Comparison of ENCODE assay signal across 20 mouse cellular contexts in the genomic region with DNA sequence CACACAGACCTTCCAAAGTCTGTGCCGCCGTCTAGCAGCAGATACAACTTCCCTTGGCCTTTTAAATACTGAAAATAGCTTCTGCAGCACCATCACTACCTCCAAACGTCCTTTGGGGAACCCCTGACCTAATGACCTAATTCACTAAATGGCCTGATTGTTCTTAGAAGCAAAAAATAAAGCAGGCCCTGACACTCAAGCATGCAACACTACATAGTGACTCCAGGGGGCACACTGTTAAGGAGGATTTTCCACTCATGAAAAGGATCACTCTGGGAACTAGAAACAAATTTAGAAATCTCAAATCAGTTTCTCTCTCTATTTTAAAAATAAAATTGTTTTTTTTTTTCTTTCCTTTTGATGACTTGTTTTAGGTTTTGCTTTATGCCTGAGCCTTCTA. TPM values are rescaled to one million over a fixed set of nuclear protein-coding genes. Genes with fewer than 3 reads are reported as not detected.
A peak's percentile ranks its signal among the peaks of the same experiment; 100 is the strongest.
DNase-seq lines count a peak whose midpoint lies in the region; ATAC-seq and TF ChIP-seq lines count a peak whose summit lies in the region.
"Had no signal": no experiment of that assay in that cellular context is flagged by ENCODE, and none has a peak within 500 bp of the region (broad histone marks: within the 10 kb centered on the region; RNA-seq: fewer than 3 reads in every experiment).

No protein-coding gene starts in this region.

- TF ChIP-seq POLR2A in CH12.LX (IDR thresholded peaks at IDR 0.05; ENCODE audit: low read depth, low read length), result no peak

- peak; percentile 55 for TF ChIP-seq CTCF in left cerebral cortex, adult 2 months (IDR thresholded peaks at IDR 0.05)
- TF ChIP-seq CTCF in CH12.LX (conservative IDR thresholded peaks at IDR 0.05 in 1 of 2, IDR thresholded peaks at IDR 0.05 in 1 of 2; ENCODE audit: low read depth in 2 of 2, low read length in 2 of 2), result peak; percentile 7 to 54; a peak in 2 of 4 replicates

- H3K9ac ChIP-seq in embryonic facial prominence, embryonic 11.5 days (replicated peaks; ENCODE audit: low read length), result no peak overlapping the region
- H3K9ac ChIP-seq in CH12.LX (ENCODE audit: insufficient read depth, low read depth), result no peak overlapping the region
- H3K9ac ChIP-seq: embryonic facial prominence, embryonic 15.5 days; heart, embryonic 15.5 days; hindbrain, embryonic 14.5 days; liver, embryonic 13.5 days; midbrain, embryonic 15.5 days had no signal

- H3K36me3 ChIP-seq in embryonic facial prominence, embryonic 11.5 days (replicated peaks; ENCODE audit: control insufficient read depth, insufficient read depth, low read depth, low read length), result peaks cover 36% of the 10 kb centered on the region
- peaks cover 99% of the 10 kb centered on the region for H3K36me3 ChIP-seq in embryonic facial prominence, embryonic 10.5 days (replicated peaks)
- peaks cover 68 to 83% of the 10 kb centered on the region in 2 experiments for H3K36me3 ChIP-seq in CH12.LX (replicated peaks in 1 of 2; ENCODE audit: control insufficient read depth in 1 of 2, insufficient read depth in 1 of 2, low read length in 1 of 2)

- TF ChIP-seq EP300 in CH12.LX (IDR thresholded peaks at IDR 0.05; ENCODE audit: low read length), result no peak

- no peaks in the 10 kb centered on the region for H3K4me1 ChIP-seq in embryonic facial prominence, embryonic 11.5 days (ENCODE audit: control insufficient read depth, insufficient read depth, low read length)
- no peaks in the 10 kb centered on the region for H3K4me1 ChIP-seq in embryonic facial prominence, embryonic 10.5 days
- H3K4me1 ChIP-seq in CH12.LX (ENCODE audit: control insufficient read depth in 1 of 2, insufficient read depth in 2 of 2), result peaks cover 0 to 54% of the 10 kb centered on the region in 2 experiments; a peak in 3 of 4 replicates
- H3K4me1 ChIP-seq: midbrain, embryonic 15.5 days had no signal

- H3K27me3 ChIP-seq in embryonic facial prominence, embryonic 11.5 days (ENCODE audit: control insufficient read depth, insufficient read depth, low read length), result no peaks in the 10 kb centered on the region
- H3K27me3 ChIP-seq in embryonic facial prominence, embryonic 10.5 days (replicated peaks; ENCODE audit: low read depth, poor library complexity, severe bottlenecking), result no peaks in the 10 kb centered on the region
- H3K27me3 ChIP-seq in CH12.LX (replicated peaks), result no peaks in the 10 kb centered on the region
- H3K27me3 ChIP-seq: embryonic facial prominence, embryonic 15.5 days; heart, embryonic 15.5 days; liver, embryonic 13.5 days; midbrain, embryonic 15.5 days; Patski had no signal

- DNase-seq in embryonic facial prominence, embryonic 11.5 days (ENCODE audit: low spot score), result peak; percentile 27
- DNase-seq in embryonic facial prominence, embryonic 10.5 days (ENCODE audit: low spot score), result no peak
- no peak for DNase-seq in left cerebral cortex, adult 2 months (ENCODE audit: extremely low spot score in 1 of 2, low spot score in 2 of 2)
- no peak for DNase-seq in left cerebral cortex, postnatal 25 days (ENCODE audit: low spot score in 2 of 2)
- DNase-seq in CH12.LX (ENCODE audit: extremely low read depth), result no peak
- peak; percentile 39 for DNase-seq in naive thymus-derived CD4-positive, alpha-beta T cell, adult 2 months (ENCODE audit: low read depth)
- no peak for DNase-seq in urinary bladder, postnatal 25 days (ENCODE audit: low spot score)
- no peak for DNase-seq in ovary, postnatal 14 days (ENCODE audit: low spot score)
- DNase-seq: cerebellum, postnatal 10 days; kidney, adult 8-10 months; liver, embryonic 13.5 days; right cerebral cortex, adult 18-20 months; spleen, adult 18-20 months; thymus, postnatal 4 days had no signal

- no peak for ATAC-seq in embryonic facial prominence, embryonic 11.5 days (replicated peaks; ENCODE audit: insufficient number of reproducible peaks, low FRiP score, low TSS enrichment, low read depth)
- ATAC-seq: midbrain, embryonic 15.5 days; Patski had no signal

- H3K4me3 ChIP-seq in embryonic facial prominence, embryonic 11.5 days (ENCODE audit: low read depth, low read length), result no peak overlapping the region
- no peak overlapping the region for H3K4me3 ChIP-seq in embryonic facial prominence, embryonic 10.5 days
- H3K4me3 ChIP-seq in left cerebral cortex, adult 2 months, result no peak overlapping the region
- no peak overlapping the region for H3K4me3 ChIP-seq in CH12.LX (replicated peaks in 1 of 3; ENCODE audit: low read depth in 2 of 3, low read length in 2 of 3, poor library complexity in 1 of 3)
- H3K4me3 ChIP-seq: embryonic facial prominence, embryonic 15.5 days; heart, embryonic 15.5 days; liver, embryonic 13.5 days; midbrain, embryonic 15.5 days had no signal

- 0 out of 2 replicates have a peak, but pooled peaks cover 4% of the 10 kb centered on the region for H3K79me2 ChIP-seq in CH12.LX (replicated peaks; ENCODE audit: control insufficient read depth, extremely low read depth, insufficient read depth, poor library complexity, severe bottlenecking)

- in situ Hi-C loops in CH12.LX (cut with MboI; ENCODE audit: low pct_ligation_motif_present, low pct_unique_long_range_greater_than_20kb, low sequenced_read_pairs), result no loop called here

- H3K9me3 ChIP-seq in embryonic facial prominence, embryonic 11.5 days (replicated peaks; ENCODE audit: control insufficient read depth, low read length), result no peaks in the 10 kb centered on the region
- no peaks in the 10 kb centered on the region for H3K9me3 ChIP-seq in embryonic facial prominence, embryonic 10.5 days
- H3K9me3 ChIP-seq in CH12.LX (replicated peaks; ENCODE audit: low read length), result no peaks in the 10 kb centered on the region
- H3K9me3 ChIP-seq: embryonic facial prominence, embryonic 15.5 days; heart, embryonic 15.5 days; liver, embryonic 13.5 days; midbrain, embryonic 15.5 days had no signal

- intact Hi-C loops in left cerebral cortex, adult 2 months (cut with DNase I), result no loop called here
- intact Hi-C loops in left cerebral cortex, postnatal 25 days (cut with DNase I), result no loop called here

- no peak overlapping the region for H3K4me2 ChIP-seq in embryonic facial prominence, embryonic 11.5 days (ENCODE audit: low read depth, low read length)
- H3K4me2 ChIP-seq in CH12.LX (ENCODE audit: insufficient read depth, low read depth, poor library complexity, severe bottlenecking), result no peak overlapping the region
- H3K4me2 ChIP-seq: embryonic facial prominence, embryonic 15.5 days; heart, embryonic 15.5 days; hindbrain, embryonic 14.5 days; liver, embryonic 13.5 days; midbrain, embryonic 15.5 days had no signal

- H3K27ac ChIP-seq in embryonic facial prominence, embryonic 11.5 days (replicated peaks; ENCODE audit: low read depth, low read length), result no peak overlapping the region
- no peak overlapping the region for H3K27ac ChIP-seq in embryonic facial prominence, embryonic 10.5 days (replicated peaks)
- no peak overlapping the region for H3K27ac ChIP-seq in left cerebral cortex, adult 2 months
- H3K27ac ChIP-seq in CH12.LX (ENCODE audit: insufficient read depth, low read depth), result no peak overlapping the region
- H3K27ac ChIP-seq: embryonic facial prominence, embryonic 15.5 days; heart, embryonic 15.5 days; hindbrain, embryonic 14.5 days; liver, embryonic 13.5 days; macrophage; midbrain, embryonic 15.5 days had no signal

- TF ChIP-seq RAD21 in CH12.LX (IDR thresholded peaks at IDR 0.05; ENCODE audit: low read depth, low read length), result peak; percentile 9

- dilution Hi-C loops in CH12.LX (cut with MboI; ENCODE audit: extremely low pct_ligation_motif_present, extremely low pct_unique_long_range_greater_than_20kb, low sequenced_read_pairs), result no loop called here

- 47% methylated on average over 3 of the region's 3 CpGs for WGBS in embryonic facial prominence, embryonic 11.5 days
- WGBS in embryonic facial prominence, embryonic 10.5 days, result 54% methylated on average over 3 of the region's 3 CpGs

TF ChIP-seq in CH12.LX, 34 proteins besides CTCF, POLR2A, EP300 and RAD21:
- TF ChIP-seq RCOR1 (conservative IDR thresholded peaks at IDR 0.05; ENCODE audit: low read depth, low read length) (no peak), SMC3 (IDR thresholded peaks at IDR 0.05; ENCODE audit: low read depth, low read length) (peak; percentile 41; the same call in 1 of the 2 replicates)
TF ChIP-seq in CH12.LX: peak in this region for 1.

RNA-seq across cellular contexts. Expression of gene Anapc5, which starts 15.6 kb away (rescaled TPM):
- polyA plus RNA-seq in embryonic facial prominence, embryonic 11.5 days (2014; fragmentation: Nextera tagmentation; extraction: Ambion mirVana), result 489 and 493 TPM in 2 replicates
- polyA plus RNA-seq in embryonic facial prominence, embryonic 10.5 days (2016; fragmentation: Nextera tagmentation; extraction: Ambion mirVana), result 477 and 502 TPM in 2 replicates
- 100 to 1,000 TPM; 222 to 229 TPM for total RNA-seq in left cerebral cortex, adult 2 months (2021)
- total RNA-seq in left cerebral cortex, postnatal 25 days (2021), result 100 to 1,000 TPM; 221 to 225 TPM
- 236 and 252 TPM in 2 replicates for total RNA-seq in CH12.LX (2012; rRNA removed)
- 247 and 258 TPM in 2 replicates for total RNA-seq in CH12.LX (2014; rRNA removed)
- polyA plus RNA-seq in CH12.LX (2012; ENCODE audit: insufficient read length, low read depth), result 261 and 280 TPM in 2 replicates

RNA-seq across cellular contexts. Expression of gene Camkk2, which starts 26.3 kb away (rescaled TPM):
- 19.0 and 21.0 TPM in 2 replicates for polyA plus RNA-seq in embryonic facial prominence, embryonic 11.5 days (2014; fragmentation: Nextera tagmentation; extraction: Ambion mirVana)
- 21.9 and 26.3 TPM in 2 replicates for polyA plus RNA-seq in embryonic facial prominence, embryonic 10.5 days (2016; fragmentation: Nextera tagmentation; extraction: Ambion mirVana)
- 100 to 1,000 TPM; 238 to 248 TPM for total RNA-seq in left cerebral cortex, adult 2 months (2021)
- total RNA-seq in left cerebral cortex, postnatal 25 days (2021), result 100 to 1,000 TPM; 256 to 266 TPM
- 12.3 and 13.5 TPM in 2 replicates for total RNA-seq in CH12.LX (2012; rRNA removed)
- total RNA-seq in CH12.LX (2014; rRNA removed), result 8.6 TPM in 2 replicates
- polyA plus RNA-seq in CH12.LX (2012; ENCODE audit: insufficient read length, low read depth), result 9.4 and 12.7 TPM in 2 replicates

RNA-seq across cellular contexts. Expression of gene Rnf34, which starts 44.3 kb away (rescaled TPM):
- polyA plus RNA-seq in embryonic facial prominence, embryonic 11.5 days (2014; fragmentation: Nextera tagmentation; extraction: Ambion mirVana), result 49.7 and 50.6 TPM in 2 replicates
- polyA plus RNA-seq in embryonic facial prominence, embryonic 10.5 days (2016; fragmentation: Nextera tagmentation; extraction: Ambion mirVana), result 48.5 and 48.7 TPM in 2 replicates
- 10 to 100 TPM; 51.5 to 56.3 TPM for total RNA-seq in left cerebral cortex, adult 2 months (2021)
- total RNA-seq in left cerebral cortex, postnatal 25 days (2021), result 10 to 100 TPM; 55.5 to 56.3 TPM
- total RNA-seq in CH12.LX (2012; rRNA removed) (17.2 and 18.4 TPM in 2 replicates), CH12.LX (2014; rRNA removed) (24.1 and 24.6 TPM in 2 replicates)
- 29.1 and 30.8 TPM in 2 replicates for polyA plus RNA-seq in CH12.LX (2012; ENCODE audit: insufficient read length, low read depth)

Comparison
In these comparisons a context has a peak if more than half of its experiments do, and no peak if none do; other contexts are left out.
1. DNase-seq: peak in embryonic facial prominence, embryonic 11.5 days (single experiment) and naive thymus-derived CD4-positive, alpha-beta T cell, adult 2 months (single experiment); none in embryonic facial prominence, embryonic 10.5 days (single experiment), left cerebral cortex, adult 2 months (0 of 2), left cerebral cortex, postnatal 25 days (0 of 2), CH12.LX (single experiment), urinary bladder, postnatal 25 days (single experiment) and ovary, postnatal 14 days (single experiment).
2. RNA of gene Camkk2, which starts 26.3 kb away (total RNA-seq): 256 to 266 TPM in left cerebral cortex, postnatal 25 days and 238 to 248 TPM in left cerebral cortex, adult 2 months; 8.6 to 13.5 TPM in CH12.LX; every median in the first group is over 10 times any median in the second.